Mouse (Mus musculus) thymus, postnatal 0 days (tissue): Measurements from ENCODE around the gene Olfr818. TPM values are rescaled to one million over a fixed set of nuclear protein-coding genes. Genes with fewer than 3 reads are reported as not detected.
"Not testable (repeated sequence)": the region's sequence is repeated elsewhere in the genome, so short reads cannot be mapped to it uniquely, and the experiment has no call there.

Experiments used
- DNase-seq: peaks from one replicate; pipeline ENCODE4 v3.0.0-alpha.2; 2015; ENCODE audit warnings: low spot score
- polyA plus RNA-seq: library from polyadenylated mRNA; unstranded; fragments of >200 nt; fragmentation: Nextera tagmentation; extraction: Ambion mirVana; gene quantifications from 2 replicates; pipeline ENCODE4 v1.2.1, GENCODE M21; 2015

Olfr818 gene
- not detected in 2 replicates for polyA plus RNA-seq

- DNase-seq, result no peak
These were observed at the start of gene Olfr818 for GRCm38 (mm10) chr10:129949000-129949399. Gene Olfr818, minus strand, starts transcription at chr10:129949100.

GRCm38 (mm10) chr10:129984962-129985361 lies 36.1 kb upstream of the Olfr818 start, which contains the start of gene Gm10310:
Gene Gm10310, minus strand, starts transcription at chr10:129985062.
- DNase-seq, result not testable (repeated sequence)

GRCm38 (mm10) chr10:129981867-129982266 lies 33.0 kb upstream of the Olfr818 start:
- not testable (repeated sequence) for DNase-seq

GRCm38 (mm10) chr10:129976040-129976439 lies 27.1 kb upstream of the Olfr818 start, which contains the start of gene Olfr247:
Gene Olfr247, minus strand, starts transcription at chr10:129976140.
- DNase-seq, result not testable (repeated sequence)

GRCm38 (mm10) chr10:129972994-129973393 lies 24.1 kb upstream of the Olfr818 start:
- not testable (repeated sequence) for DNase-seq

- DNase-seq, result not testable (repeated sequence)
These were observed 18.3 kb upstream of the Olfr818 start, which contains the start of gene Olfr819 for GRCm38 (mm10) chr10:129967166-129967565. Gene Olfr819, minus strand, starts transcription at chr10:129967266.

- not testable (repeated sequence) for DNase-seq
These were observed 17.3 kb upstream of the Olfr818 start for GRCm38 (mm10) chr10:129966232-129966631.

- no peak for DNase-seq
These were observed 33.4 kb downstream of the Olfr818 start, which contains the start of gene Olfr816 for GRCm38 (mm10) chr10:129915497-129915896. Gene Olfr816, minus strand, starts transcription at chr10:129915597.

- DNase-seq, result not testable (repeated sequence)
These were observed 43.1 kb downstream of the Olfr818 start, which contains the start of gene Olfr815 for GRCm38 (mm10) chr10:129905767-129906166. Gene Olfr815, minus strand, starts transcription at chr10:129905867.

Other genes with a start within 250 kb of the Olfr818 start
- not detected in 2 replicates for gene Olfr804, start 245.9 kb downstream of the Olfr818 start, polyA plus RNA-seq
- gene Olfr805, start 219.7 kb downstream of the Olfr818 start, polyA plus RNA-seq, result not detected in 2 replicates
- gene Olfr806, start 207.2 kb downstream of the Olfr818 start, polyA plus RNA-seq, result not detected in 2 replicates
- gene Olfr807, start 191.3 kb downstream of the Olfr818 start, polyA plus RNA-seq, result not detected in 2 replicates
- gene Olfr808, start 183.6 kb downstream of the Olfr818 start, polyA plus RNA-seq, result not detected in 2 replicates
- gene Olfr809, start 174.5 kb downstream of the Olfr818 start, polyA plus RNA-seq, result not detected in 2 replicates
- gene Olfr810, start 154.2 kb downstream of the Olfr818 start, polyA plus RNA-seq, result not detected in 2 replicates
- not detected in 2 replicates for gene Olfr811, start 144.7 kb downstream of the Olfr818 start, polyA plus RNA-seq
- gene Olfr812, start 103.0 kb downstream of the Olfr818 start, polyA plus RNA-seq, result not detected in 2 replicates
- gene Olfr813, start 93.7 kb downstream of the Olfr818 start, polyA plus RNA-seq, result not detected in 2 replicates
- not detected in 2 replicates for gene Olfr814, start 69.2 kb downstream of the Olfr818 start, polyA plus RNA-seq
- gene Olfr815, start 43.2 kb downstream of the Olfr818 start, polyA plus RNA-seq, result not detected in 2 replicates
- not detected in 2 replicates for gene Olfr816, start 33.5 kb downstream of the Olfr818 start, polyA plus RNA-seq
- not detected in 2 replicates for gene Olfr819, start 18.2 kb upstream of the Olfr818 start, polyA plus RNA-seq
- gene Olfr247, start 27.0 kb upstream of the Olfr818 start, polyA plus RNA-seq, result not detected in 2 replicates
- not detected in 2 replicates for gene Gm10310, start 36.0 kb upstream of the Olfr818 start, polyA plus RNA-seq
- not detected in 2 replicates for gene Olfr820, start 63.5 kb upstream of the Olfr818 start, polyA plus RNA-seq
- not detected in 2 replicates for gene Olfr821, start 81.2 kb upstream of the Olfr818 start, polyA plus RNA-seq
- not detected in 2 replicates for gene Olfr822, start 122.1 kb upstream of the Olfr818 start, polyA plus RNA-seq
- gene Olfr823, start 166.3 kb upstream of the Olfr818 start, polyA plus RNA-seq, result not detected in 2 replicates
- gene Olfr824, start 180.9 kb upstream of the Olfr818 start, polyA plus RNA-seq, result not detected in 2 replicates
- gene Olfr825, start 217.7 kb upstream of the Olfr818 start, polyA plus RNA-seq, result not detected in 2 replicates
- not detected in 2 replicates for gene Olfr826, start 235.1 kb upstream of the Olfr818 start, polyA plus RNA-seq